Mouse (Mus musculus) c-Kit-positive CD71-positive TER-119-positive erythroid progenitor cells, embryonic 14.5 days (primary cell): ENCODE measurements at regions not wholly inside any gene's neighbourhood (a gene's known extent, or its start where the extent isn't known, plus 50 kb on each side); places are given as distances from the start of the nearest gene placed in this dataset.

ENCODE experiments used
- DNase-seq: peaks from one replicate; pipeline ENCODE4 v3.0.0-alpha.2; 2013; ENCODE audit warnings: low spot score

- DNase-seq: no peak
Observed at GRCm38 (mm10) chr12:110186911-110187245, 92.0 kb upstream of the Dio3 start.

DNA sequence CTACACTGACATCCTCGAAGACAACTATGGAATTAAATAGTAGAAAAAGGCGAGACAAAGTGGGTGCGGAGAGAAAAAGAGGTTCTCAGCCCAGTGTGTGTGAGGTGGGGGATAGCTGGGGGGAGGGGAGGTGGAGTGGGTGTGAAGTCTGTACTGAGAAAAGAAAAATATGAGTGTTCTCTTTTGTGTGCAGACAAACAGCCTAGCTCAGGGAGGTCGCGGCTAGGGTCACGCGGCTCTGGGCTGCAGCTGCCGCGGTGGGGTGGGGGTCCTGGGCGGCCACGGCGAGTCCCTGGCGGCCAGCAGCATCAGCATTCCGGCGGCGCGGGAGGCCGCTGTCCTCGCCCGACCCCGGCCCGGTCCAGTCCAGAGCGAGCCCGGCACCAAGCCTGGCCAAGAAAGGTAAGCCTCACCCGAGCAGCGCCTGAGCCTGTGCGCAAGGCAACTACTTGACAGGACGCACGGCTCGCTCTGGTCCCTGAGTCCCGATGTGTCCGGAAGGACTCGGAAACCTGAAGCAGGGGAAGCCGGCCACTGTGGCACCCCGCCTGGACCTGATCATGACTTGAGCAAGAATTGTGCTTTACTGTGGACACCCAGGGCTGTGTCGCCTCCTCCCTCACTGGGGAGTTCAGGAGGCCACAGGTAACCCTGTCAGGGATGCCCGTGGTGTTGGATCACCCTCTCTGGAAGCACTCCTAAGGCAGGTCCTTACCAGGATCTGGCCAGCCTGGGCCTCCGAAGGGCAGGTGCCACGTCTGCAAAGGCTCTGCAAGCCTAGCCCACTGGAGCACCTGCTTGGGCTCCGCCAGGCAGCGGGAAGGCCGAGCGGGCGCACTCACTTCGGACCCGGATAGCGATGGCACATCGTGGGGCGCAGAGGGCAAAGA, 91.4 kb upstream of the Dio3 start:
- DNase-seq: no peak

- DNase-seq: no peak
Observed at GRCm38 (mm10) chr12:110188136-110188631, 90.7 kb upstream of the Dio3 start.

GRCm38 (mm10) chr12:110188641-110189328, 90.1 kb upstream of the Dio3 start:
- DNase-seq: no peak

- DNase-seq: no peak
Observed at GRCm38 (mm10) chr12:110189329-110189642, 89.6 kb upstream of the Dio3 start.

- DNase-seq: no peak
Observed at GRCm38 (mm10) chr12:110192186-110192585, 86.7 kb upstream of the Dio3 start.

DNA sequence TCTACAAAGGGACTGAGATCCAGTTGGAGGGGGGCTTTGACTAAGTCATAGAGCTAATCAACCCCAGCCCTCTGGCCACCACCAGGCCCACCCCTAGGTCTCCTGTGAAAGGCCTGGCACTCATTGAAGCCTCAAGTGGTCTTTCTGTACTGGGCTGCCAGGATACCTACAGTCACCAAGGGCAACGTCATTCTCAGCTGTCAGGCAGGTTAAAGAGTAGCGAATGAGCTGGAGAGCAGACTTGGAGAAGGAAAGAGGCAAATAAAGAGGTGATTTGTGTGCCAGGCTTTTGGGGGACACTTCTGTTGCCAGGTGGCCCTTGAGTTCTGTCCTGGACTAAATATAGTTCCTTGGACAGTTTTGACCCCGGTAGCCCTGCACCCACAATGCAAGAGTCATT, 81.5 kb upstream of the Dio3 start:
- DNase-seq: no peak

- DNase-seq: no peak
Observed at GRCm38 (mm10) chr12:110200471-110200870, 78.4 kb upstream of the Dio3 start.

DNA sequence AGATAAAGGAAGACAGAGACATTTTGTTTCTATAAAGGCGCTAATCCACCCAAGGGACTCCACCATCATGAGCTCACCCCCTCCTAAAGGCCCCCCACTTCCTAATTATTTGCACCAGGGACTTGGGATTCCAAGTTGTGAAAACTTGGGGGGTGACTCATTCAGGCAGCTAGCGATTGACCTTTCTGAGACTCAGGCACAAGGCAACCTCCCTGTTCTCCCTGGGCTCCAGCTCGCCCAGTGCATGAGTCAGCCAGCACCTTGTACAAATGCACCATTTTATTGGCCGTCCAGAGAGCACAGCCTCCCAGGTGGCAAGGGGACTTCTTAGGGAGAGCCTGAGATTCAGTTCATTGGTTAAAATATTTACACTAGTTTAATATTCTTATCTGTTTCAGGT, 78.0 kb upstream of the Dio3 start:
- DNase-seq: no peak

- DNase-seq: no peak
Observed at GRCm38 (mm10) chr12:110203271-110204014, 75.4 kb upstream of the Dio3 start.

GRCm38 (mm10) chr12:110204246-110204989, 74.5 kb upstream of the Dio3 start:
- DNase-seq: no peak

DNA sequence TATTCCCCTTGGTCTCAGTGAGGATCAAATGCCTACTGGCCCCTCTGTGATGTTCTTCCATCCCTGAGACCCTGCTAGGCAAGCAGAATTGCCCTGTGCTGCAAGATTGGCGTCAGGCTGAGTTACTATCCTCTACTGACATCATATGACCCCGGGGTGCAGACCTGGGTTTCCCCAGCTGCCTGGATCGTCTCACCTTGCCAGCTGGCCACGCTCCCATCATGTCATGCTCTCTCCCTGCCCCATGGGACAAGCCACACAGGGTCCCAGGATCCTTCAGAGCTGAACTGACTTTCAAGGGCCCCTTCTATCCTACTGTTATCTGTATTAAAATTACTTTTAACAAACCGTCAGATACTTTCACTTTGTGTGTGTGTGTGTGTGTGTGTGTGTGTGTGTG, 72.6 kb upstream of the Dio3 start:
- DNase-seq: no peak

- no peak for DNase-seq
Observed at GRCm38 (mm10) chr12:110206812-110207211, 72.1 kb upstream of the Dio3 start.

DNA sequence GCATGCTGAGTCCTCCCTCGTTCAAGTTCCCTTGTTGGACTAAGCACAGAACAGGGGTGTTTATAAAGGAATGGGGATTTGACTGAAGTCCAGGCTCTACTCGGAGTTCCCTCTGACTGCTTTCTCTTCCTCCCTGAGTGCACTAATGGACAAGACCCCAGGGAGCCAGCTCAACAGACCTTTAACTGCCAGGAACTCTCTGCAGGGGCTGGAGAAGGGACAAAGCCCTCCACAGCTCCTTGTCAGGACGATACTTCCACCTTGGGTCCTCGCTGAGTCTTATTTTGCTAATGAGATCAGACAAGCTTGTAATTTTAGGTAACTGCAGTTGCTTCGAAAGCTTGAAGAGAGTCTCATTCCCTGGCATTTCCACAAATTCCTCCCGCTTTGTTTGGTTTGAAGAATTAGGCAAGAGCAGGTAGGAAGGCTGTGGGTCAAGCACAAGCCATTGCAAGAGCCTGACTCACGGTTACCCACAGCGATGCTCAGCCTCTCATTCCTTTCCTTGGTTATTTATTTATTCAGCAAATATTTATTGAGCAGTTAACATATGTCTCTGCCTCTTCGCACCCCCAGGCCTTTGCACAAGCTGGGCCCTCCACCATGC, 71.5 kb upstream of the Dio3 start:
- no peak for DNase-seq

DNA sequence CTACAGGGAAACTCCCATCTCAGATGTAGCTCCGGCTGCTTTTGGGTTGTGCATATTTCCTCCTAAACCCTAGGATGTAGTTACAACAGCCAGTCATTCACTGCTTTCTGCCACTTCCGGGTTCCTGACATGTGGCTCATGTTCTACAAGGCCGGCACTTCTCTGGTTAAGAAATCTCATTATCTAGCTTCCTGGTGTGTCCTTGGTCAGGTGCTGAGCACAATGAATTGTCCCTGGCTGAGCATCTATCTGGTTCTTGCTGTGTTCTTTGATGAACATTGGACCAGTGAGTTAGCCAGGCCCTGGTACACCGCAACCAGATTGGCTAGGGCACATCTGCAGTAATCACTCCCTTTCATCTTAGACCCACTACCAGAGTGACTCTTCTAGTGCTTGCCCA, 66.2 kb upstream of the Dio3 start:
- DNase-seq: no peak

- no peak for DNase-seq
Observed at GRCm38 (mm10) chr12:110214833-110215232, 64.0 kb upstream of the Dio3 start.

GRCm38 (mm10) chr12:110215311-110215710, 63.6 kb upstream of the Dio3 start:
- no peak for DNase-seq

GRCm38 (mm10) chr12:110219750-110220149, 59.1 kb upstream of the Dio3 start:
- DNase-seq: no peak

- no peak for DNase-seq
Observed at GRCm38 (mm10) chr12:110220516-110220915, 58.4 kb upstream of the Dio3 start.

DNA sequence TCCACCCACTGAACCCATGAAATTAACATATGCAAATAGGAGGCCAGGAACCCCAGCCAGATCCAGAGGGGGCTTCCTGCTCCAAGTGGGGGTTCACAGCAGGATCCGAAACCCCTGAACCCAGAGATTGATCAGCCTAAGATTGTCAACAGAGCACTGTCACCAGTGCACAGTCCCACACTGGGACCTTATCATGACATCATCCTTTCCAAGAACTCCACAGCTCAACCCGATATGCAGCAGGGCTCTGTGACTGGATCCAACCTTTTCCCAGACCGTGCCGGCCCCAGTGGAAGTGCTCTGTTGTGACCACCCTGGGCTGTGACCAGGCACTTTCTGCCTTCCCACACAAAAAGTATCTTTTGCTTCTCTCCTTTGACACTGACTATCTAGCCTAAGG, 57.7 kb upstream of the Dio3 start:
- no peak for DNase-seq

DNA sequence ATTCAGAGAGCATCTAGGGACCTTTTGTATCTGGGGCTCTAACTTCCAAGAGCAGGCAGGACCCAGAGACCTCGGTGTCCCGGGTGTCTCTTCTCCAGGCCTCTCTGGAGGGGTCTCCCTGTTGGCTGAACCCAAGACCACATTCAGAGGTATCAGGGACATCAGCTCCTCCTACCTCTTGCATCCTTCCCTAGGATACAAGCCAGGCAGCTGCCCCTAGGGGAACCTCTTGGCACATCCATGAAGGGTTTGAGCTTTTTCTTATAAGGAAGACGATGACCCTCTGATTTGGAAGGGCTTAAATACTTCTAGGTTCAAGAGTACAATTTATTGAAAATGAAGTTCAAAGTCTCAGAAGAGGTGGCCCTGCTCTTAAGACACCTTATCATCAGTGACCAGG, 57.2 kb upstream of the Dio3 start:
- DNase-seq: no peak

- no peak for DNase-seq
Observed at GRCm38 (mm10) chr12:110224250-110224649, 54.6 kb upstream of the Dio3 start.
